Mouse (Mus musculus) left cerebral cortex, postnatal 36 days (tissue): ENCODE data around the gene Grrp1. TPM values are rescaled to one million over a fixed set of nuclear protein-coding genes. Genes with fewer than 3 reads are reported as not detected.
A peak's percentile ranks its signal among the peaks of the same experiment; 100 is the strongest.

Experiments used
- DNase-seq, 2 experiments: peaks; one replicate each; pipeline ENCODE4 v3.0.0; 2021 to 2022; ENCODE audit warnings: low spot score in 2 of 2, mixed read lengths in 1 of 2
- intact Hi-C: fragments of 180-260 bp; cut with DNase I; formaldehyde crosslinking; loops from one replicate; pipeline ENCODE4 v1.15.1; 2025
- total RNA-seq, 2 experiments: library from RNA; stranded (reverse); gene quantifications; 2 replicates each; pipeline ENCODE4 v1.2.3; 2021

Gene Grrp1
- total RNA-seq, 2 experiments from 2014 or later, result 2.8 to 3.4 TPM

DNA sequence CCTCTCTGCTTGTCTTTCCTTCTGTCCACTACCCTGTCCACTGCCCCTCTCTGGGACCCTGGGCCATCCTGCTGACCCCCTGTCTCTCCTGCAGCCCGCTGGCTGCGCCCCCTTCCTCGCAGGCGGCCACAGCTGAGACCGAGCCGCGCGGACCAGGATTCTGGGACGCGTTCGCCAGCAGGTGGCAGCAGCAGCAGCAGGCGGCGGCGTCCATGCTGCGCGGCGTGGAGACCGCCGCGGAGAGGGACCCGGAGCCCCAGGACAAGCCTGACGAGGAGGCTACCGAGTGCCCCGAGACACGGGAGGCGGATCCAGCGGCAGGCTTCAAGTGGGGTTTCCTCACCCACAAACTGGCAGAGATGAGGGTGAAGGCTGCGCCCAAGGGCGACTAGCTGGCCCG, 4.3 kb downstream of the Grrp1 start:
- intact Hi-C loops, result loop anchor here (2.0 to 5.0 kb wide), 4 partner anchors 43 to 123 kb away; partner anchors contain the start of gene Cep85
- DNase-seq, result peak; percentile 60 to 70

DNA sequence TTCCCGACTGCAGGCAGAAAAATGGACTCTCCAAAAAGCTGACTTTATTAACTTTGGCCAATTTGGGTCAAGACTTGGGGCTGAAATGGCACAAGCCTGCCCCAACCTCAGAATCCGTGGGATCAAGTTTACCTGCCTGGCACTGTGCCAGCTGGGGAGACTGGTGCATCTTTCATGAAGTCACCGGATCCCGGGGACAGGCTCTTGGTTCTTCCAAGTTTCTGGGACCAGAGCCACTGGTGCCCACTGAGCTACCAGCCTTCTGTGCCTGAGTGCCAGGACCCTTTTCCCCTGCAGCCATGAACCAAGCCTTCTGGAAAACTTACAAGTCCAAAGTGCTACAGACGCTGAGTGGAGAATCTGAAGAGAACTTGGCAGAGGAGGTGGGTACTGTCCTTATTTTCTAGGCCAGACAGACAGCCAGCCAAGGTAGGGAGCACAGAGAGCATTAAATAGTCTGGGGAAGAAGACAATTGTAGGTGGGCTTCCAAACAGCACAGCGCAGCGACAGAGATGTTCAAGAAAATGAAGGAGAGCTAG, 7.1 kb downstream of the Grrp1 start, which contains the start of gene Gm30191:
TSS of gene Gm30191 (plus strand) at position 217 of the 540 bp plus-strand sequence.
- DNase-seq, result no peak
- intact Hi-C loops, result loop anchor here (5.0 kb wide), 2 partner anchors 59 to 111 kb away; partner anchors contain the start of gene Cep85

DNA sequence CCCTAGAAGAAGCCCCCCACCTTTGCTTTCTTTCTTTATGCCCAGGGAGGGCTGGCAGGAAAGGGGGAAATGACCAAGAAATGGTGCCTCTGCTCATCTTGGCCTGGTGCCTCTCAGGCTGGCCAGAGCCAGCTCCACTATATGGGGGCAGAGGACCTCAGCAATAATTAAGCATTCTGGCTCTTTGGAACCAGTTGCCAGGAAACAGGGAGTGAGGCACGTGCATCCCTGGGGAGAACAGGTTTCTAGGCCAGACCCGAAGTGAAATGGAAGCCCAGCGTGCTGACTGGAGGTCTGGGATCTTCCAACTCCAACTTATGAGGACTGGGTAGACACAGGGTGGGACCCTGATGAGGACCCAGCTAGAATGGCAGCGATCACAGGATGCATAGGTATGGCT, 7.7 kb downstream of the Grrp1 start:
- DNase-seq, result no peak
- intact Hi-C loops, result loop anchor here (5.0 kb wide), 2 partner anchors 59 to 111 kb away; partner anchors contain the start of gene Cep85

DNA sequence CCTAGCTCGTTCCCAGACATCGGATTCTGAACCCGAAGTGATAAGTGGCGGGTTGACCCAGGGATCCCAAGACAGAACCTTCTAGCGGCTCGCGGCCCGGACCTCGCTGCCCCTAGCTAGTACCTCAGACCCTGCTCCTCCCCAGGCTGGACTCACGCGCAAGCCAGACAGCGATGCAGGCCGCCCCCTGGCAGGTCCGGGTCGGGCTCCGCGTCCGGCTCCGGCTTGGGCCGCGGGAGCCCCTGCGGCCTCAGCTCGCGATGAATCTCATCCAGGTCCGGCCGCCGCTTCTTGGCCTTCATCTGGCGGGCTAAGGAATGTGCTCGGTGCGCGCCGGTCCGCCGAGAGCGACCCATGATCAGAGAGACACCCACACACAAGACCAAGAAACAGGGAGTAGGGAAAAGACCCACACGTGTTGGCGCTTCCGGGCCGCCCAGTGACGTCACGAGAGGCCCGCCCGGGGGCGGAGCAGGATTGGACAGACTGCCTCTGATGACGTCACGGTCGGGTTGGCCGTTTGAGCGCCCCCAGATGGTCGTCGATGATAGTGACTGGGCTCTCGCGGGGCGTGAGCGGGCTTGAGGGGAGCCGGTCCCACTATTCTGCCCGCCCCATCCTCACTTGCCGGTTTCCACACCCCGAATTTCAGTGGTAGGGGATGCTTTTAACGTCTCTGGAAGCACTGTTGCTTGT, 8.6 kb downstream of the Grrp1 start, which contains the start of gene Zfp593:
TSS of gene Zfp593 (minus strand) at position 445 of the 696 bp plus-strand sequence.
- peak; percentile 94 for DNase-seq
- intact Hi-C loops, result loop anchor here (5.0 kb wide), 2 partner anchors 58 to 112 kb away; partner anchors contain the start of gene Cep85

DNA sequence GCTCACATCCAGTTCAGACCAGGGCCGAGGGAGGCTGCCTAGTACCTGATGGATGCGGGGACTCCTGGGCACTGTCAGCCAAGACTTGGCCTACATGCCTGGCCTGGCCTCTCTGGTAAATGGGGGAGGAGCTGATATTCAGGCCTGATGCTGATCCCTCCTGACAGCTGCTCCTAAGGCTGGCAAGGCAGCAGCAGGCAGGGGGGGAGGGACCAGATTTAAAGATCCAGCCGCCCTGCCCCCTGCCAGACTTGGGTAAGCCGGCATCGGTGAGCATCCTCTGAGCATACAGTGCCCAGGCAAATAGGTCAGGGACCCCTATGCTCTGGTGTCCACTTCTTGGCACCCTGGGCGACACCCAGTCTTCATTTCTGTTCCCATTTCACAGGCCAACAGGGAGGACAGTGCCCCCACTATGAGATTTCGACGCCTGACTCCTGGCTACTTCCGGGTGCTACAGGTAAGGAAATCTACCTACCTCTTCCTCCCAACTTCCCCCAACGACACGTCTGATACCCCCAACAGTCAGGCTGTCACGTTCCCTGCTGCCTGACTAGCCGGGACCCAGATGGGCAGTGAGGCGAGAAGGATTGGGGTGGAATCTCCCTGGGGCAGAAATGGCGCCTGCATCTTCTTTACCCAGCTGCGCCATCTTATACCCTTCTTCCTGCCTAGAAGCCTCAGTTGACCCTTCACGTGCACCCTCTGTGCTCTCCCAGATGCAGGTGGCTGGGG, 10.2 kb downstream of the Grrp1 start, which contains the start of gene E130218I03Rik:
TSS of gene E130218I03Rik (plus strand) at position 147 of the 735 bp plus-strand sequence.
- intact Hi-C loops, result no loop called here

DNA sequence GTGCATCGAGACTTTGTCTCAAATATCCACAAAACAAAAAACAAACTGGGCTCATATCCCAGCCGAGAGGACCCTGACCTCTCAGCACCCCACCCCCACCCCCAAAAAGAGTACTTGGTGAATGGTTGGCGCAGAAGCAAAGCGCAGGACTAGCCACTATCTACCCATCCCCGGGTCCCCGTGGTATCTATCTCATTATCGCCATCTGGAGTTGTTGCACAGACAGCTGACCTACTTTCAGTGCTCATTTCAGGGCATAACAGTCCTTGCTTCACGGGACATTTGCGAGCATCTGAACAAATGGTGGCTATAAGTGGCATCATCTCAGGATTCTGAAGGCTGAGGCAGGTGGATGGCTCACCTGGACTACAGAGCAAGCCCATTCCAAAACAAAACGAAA, 15.2 kb downstream of the Grrp1 start:
- intact Hi-C loops, result no loop called here

More for the DNA sequence above, 10.2 kb downstream of the Grrp1 start, which contains the start of gene E130218I03Rik:
- DNase-seq, result no peak

DNA sequence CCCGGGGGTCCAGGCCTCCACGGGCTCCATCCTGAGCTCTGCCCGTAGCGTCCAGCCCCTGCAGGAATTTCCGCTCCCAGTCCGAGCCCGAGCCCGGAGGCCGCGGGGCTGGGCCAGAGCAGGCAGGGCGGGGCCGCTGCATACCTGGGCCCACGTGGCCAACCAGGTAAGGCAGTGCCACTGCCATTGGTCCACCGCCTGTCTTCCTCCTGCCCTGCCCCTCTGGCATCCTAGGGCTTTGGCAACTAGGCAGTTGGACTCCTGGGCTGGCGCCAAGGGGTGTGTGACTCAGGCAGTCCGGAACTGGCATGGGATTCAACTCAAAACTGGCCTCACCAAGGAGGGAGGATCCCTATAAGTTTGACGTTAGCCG, 15.6 kb downstream of the Grrp1 start, which contains the start of gene Cnksr1:
TSS of gene Cnksr1 (minus strand) at position 121 of the 373 bp plus-strand sequence.
- DNase-seq, result no peak
- intact Hi-C loops, result no loop called here

More for the DNA sequence above, 15.2 kb downstream of the Grrp1 start:
- DNase-seq, result no peak

DNA sequence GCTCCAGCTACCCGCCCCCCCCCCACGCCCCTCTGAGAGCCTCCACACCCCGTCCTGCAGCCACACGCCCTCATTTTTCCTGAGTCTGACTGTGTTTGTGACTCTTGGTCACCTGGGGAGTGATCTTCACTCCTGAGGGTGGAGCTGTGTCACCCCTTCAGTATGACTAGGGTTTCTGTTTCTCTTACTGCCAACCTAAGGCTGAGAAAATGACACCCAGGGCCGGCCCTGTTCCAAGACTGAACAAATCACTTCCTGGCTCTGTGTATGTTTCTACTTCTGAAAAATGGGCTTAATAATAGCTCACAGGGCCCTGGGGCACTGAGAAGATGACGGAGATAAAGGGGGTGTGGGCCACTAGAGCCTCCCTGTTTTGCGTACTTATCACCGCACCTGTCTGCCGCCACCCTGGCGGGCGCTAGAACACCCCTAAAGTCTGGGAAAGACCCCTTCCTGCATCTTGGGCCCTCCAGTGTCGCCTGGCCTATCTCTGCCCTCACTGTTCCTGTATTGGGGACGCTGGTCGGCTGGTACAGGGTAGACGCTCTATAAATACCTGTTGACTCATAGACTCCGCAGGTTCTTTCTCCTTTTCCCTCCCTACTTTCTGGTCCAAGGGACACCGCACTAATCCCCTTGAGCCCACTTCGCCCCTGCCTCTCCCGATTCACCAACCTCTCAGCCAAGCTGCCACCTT, 16.2 kb downstream of the Grrp1 start:
- DNase-seq, result no peak
- intact Hi-C loops, result no loop called here

DNA sequence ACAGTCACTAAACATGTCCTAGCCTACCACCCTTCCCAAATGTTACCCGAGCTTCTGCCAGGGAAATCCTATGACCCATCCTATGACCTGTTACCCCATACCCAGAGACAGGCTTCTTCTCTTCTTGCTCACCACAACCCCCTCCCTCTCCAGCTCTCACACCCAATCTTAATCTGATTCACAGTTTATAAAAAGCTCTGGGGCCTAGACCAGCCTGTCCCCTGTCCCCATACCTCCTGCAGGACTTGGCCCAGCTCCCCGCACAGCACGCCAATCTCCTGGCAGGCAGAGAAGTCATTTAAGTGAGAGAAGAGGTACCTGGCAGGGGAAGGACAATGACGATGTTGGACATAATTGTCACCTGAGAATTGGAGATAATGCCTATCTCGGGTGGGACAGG, 19.0 kb downstream of the Grrp1 start:
- DNase-seq, result no peak
- intact Hi-C loops, result no loop called here

DNA sequence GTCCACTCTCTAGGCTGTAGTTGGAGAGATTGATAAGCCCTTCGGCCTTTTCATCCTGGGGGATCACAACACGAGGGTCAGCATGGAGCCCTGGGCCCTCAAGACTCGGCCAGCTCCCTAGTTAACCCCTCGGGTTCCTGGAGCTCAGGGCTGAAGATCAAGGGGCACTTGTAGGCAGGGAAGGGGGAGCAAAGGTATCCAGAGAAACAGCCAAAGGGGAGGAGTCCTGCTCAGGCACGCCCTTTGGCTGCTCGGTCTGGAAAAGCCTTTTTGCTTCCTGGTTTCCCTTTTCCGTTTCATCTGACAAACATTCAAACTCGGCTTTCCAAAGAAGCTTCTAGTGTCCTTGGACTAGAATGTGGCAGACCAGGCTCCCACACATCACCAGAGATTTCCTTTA, 23.5 kb downstream of the Grrp1 start:
- intact Hi-C loops, result no loop called here
- DNase-seq, result no peak

DNA sequence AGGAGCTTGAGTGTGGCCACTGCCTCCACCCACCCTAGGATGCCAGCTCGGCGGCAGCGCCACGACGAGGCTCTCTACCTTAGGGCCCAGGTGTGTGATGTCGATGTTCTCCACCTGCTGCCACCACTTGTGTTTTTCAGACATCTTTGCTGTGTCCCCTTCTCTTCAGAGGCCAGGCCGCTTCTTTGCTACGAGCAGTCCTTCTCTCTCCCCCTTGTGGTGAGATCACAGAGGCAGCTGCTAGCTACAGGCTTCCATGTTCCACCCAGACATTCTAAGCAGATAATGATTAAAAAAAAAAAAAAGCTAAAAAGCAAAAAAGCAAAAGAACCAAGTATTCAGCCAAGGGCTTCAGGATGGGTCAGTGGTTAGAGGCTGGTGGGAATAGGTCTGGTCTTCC, 26.7 kb downstream of the Grrp1 start, which contains the start of gene Catsper4:
TSS of gene Catsper4 (minus strand) at position 190 of the 400 bp plus-strand sequence.
- intact Hi-C loops, result loop anchor here (5.0 kb wide), 1 partner anchor 35 kb away; no protein-coding TSS in a partner anchor
- no peak for DNase-seq

DNA sequence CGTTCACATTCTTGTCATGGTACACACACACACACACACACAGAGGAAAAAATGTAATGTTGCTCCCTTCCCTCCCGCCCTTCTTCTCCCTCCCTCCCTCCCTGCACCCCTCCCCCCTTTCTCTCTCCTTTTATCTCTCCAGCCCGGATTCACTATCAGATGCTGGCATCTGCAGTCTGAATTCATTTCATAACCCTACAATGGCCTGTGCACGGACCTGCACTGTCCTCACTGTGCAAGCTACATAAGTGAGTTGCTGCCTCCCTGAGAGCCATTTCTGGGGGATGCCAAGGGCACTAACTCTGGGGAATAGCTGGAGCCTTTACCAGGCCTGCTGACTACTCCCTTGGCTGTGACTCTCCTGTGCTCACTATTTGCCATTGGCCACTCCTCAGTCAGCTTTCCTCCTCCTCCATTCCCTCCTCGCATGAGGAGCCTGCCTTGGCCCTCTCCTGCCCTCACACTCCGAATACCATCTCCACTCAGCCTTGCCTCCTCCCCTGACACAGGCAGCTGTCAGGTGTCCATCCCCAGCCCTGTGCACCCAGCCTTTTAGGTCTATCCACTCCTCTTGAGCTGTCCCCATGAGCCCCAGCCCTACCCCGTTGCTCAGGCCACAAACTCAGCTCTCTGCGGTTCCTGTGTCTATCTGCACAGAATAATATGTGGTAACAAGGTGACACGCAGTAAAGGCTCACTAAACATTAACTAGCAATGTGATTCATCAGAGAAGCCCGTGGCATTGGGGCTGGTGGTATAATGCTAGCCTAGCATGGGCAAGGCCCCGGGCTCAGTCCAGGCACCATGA, 30.9 kb downstream of the Grrp1 start:
- no peak for DNase-seq
- intact Hi-C loops, result no loop called here

DNA sequence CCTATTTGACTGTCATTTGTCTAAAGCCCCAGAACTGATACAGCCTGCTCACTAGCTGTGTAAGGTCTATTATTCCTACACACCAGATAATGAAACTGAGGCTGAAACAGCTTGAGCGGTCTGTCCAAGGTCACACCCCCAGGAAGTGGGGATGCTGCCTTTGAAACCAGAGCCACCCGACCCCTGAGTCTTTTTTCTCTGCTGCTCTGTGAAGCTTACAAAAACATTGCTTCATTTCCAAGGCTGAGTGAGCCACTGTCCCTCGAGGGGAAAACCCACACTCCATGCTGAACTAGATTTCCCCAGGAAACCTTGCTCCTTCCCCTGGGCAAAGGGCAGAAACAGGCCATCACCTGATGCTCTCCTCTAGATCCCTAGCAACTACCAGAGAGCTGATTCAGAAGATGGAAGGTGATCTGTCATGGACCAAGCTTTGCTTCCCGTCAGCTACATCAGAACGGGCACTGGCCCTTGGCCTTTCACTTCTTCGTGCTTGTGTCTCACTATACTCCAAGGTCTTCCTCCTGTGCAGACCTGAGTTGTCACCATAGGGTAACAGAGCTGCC, 47.3 kb downstream of the Grrp1 start:
- intact Hi-C loops, result no loop called here
- no peak for DNase-seq

DNA sequence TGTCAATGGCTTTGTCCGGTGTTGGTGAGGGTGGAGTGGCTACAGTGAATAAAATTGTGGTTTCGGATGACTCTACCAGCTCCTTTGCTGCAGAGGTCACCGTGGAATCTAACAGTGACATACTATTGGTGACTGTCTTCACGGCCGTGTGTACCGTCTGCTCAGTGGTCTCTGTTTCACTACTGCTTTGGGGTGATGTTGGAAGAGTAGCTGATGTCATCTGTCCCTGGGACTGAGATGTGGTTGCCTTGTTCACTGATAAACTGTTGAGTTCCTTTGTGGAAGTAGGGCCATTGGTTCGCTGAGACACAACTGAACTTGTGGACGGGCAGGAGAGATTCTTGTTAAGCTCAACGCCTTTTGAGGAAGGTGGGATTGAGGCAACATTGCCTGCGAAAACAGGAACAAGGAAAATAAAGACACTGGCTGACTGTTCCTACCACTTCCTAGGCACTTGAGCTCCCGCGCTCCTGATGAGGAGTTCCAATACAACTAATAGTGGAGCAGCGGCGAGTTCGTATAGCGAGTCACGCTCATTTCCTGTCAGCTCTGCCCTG, 50.5 kb downstream of the Grrp1 start:
- no peak for DNase-seq
- intact Hi-C loops, result no loop called here

DNA sequence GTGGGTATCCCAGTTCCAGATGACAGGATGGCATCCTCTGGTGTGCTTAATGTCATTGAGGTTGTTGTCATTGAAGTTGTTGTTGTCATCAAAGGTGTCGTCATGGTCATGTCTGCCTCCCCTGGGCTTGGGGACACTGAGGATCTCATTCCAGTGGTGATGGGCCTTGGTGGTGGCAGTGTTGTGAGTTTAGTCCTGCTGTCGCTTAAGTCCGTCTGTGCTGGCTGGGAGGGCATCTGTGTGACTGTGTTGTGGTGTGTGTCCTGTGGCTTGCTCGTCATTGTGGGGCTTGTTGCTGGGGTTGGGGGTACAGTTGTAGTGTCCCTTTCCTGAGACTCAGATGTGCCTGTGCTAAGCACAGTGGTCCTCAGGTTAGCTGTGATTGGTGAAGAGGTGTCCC, 51.0 kb downstream of the Grrp1 start, which contains the start of gene Gm7534:
TSS of gene Gm7534 (minus strand) at position 101 of the 400 bp plus-strand sequence.
- DNase-seq, result no peak
- intact Hi-C loops, result no loop called here
